Mouse (Mus musculus): ENCODE measurements at regions not wholly inside any gene's neighbourhood (a gene's known extent, or its start where the extent isn't known, plus 50 kb on each side); places are given as distances from the start of the nearest gene placed in this dataset.

DNA sequence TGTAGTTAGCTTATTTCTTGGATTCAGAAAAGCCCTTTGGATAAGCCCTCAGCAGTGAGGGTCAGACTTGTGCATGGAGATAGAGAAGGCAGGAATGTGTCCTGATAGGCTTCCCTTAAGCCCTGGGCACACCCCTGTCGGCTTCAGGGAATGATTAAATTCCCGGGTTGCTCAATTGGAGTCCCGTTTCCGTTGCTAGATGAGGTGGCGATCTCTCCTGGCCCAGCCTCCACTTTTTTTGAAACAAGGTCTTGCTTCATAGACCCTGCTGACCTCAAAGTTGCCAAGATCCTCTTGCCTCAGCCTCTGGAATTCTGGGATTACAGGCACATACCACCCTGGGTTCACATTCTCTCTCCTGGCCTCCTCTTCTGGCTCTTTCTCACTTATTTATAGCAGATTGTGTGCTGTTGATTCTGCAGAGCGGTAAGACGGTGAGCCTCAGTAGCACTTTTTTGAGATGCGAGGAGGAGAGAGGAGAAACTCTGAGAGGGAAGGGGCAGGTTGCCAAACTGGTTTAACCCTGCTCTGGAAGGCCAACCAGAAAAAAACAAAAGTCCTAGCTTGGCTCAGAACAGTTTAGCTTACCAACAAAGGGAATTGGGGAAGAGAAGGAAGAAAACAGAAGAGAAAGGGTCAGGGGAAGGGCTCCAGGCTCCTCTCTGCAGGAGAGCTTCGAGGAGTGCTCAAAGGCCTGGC lies 73.9 kb downstream of the Zfp281 start:
- TF ChIP-seq CTCF (IDR thresholded peaks at IDR 0.05) (no peak), EP300 (IDR thresholded peaks at IDR 0.05) (peak; percentile 59)

Data from lung, postnatal 0 days (tissue).